Mouse (Mus musculus) MEL (cell line): Measurements from ENCODE around the gene Tmed1. TPM values are rescaled to one million over a fixed set of nuclear protein-coding genes. Genes with fewer than 3 reads are reported as not detected.

Experiments used
- DNase-seq: peaks from one replicate; pipeline ENCODE4 v3.0.0; 2011; ENCODE audit warnings: low read depth, low spot score
- H3K27ac ChIP-seq: 2 replicates; pipeline ENCODE4 v1.5.1; 2012; ENCODE audit warnings: low read depth, mild to moderate bottlenecking, control low read depth, low read length, moderate library complexity; ENCODE audit not compliant: control insufficient read depth
- H3K27me3 ChIP-seq, 2 experiments: fragments of 150-350 bp in 1 of 2; sonication (generic) in 1 of 2; 2 replicates each; pipeline ENCODE4 v1.6.1; 2012; ENCODE audit warnings: low read length in 2 of 2, mild to moderate bottlenecking in 2 of 2, improper control_type of control experiment in 1 of 2, moderate library complexity in 1 of 2; ENCODE audit not compliant: insufficient read depth in 2 of 2, control insufficient read depth in 1 of 2
- H3K36me3 ChIP-seq, 2 experiments: 2 replicates each; pipeline ENCODE4 v1.6.1; 2012 to 2014; ENCODE audit warnings: low read length in 2 of 2, improper control_type of control experiment in 1 of 2, inconsistent platforms in 1 of 2, mild to moderate bottlenecking in 1 of 2; ENCODE audit not compliant: insufficient read depth in 2 of 2, control insufficient read depth in 1 of 2
- H3K4me1 ChIP-seq, 2 experiments: fragments of 150-350 bp in 1 of 2; sonication (generic) in 1 of 2; 2 replicates each; pipeline ENCODE4 v1.6.1; 2012; ENCODE audit warnings: low read length in 2 of 2, improper control_type of control experiment in 1 of 2, mild to moderate bottlenecking in 1 of 2; ENCODE audit not compliant: insufficient read depth in 2 of 2, control insufficient read depth in 1 of 2
- H3K4me3 ChIP-seq, 2 experiments: fragments of 150-350 bp in 1 of 2; sonication (generic) in 1 of 2; 2 replicates each; pipeline ENCODE4 v1.5.1; 2012; ENCODE audit warnings: low read depth in 2 of 2, low read length in 2 of 2, mild to moderate bottlenecking in 2 of 2, moderate library complexity in 2 of 2, control low read depth in 1 of 2, improper control_type of control experiment in 1 of 2; ENCODE audit not compliant: control insufficient read depth in 1 of 2, insufficient read depth in 1 of 2
- H3K79me2 ChIP-seq: 2 replicates; pipeline ENCODE4 v1.6.1; 2012; ENCODE audit warnings: mild to moderate bottlenecking, low read length, moderate library complexity; ENCODE audit not compliant: control insufficient read depth, poor library complexity, insufficient read depth
- H3K9ac ChIP-seq: 2 replicates; pipeline ENCODE4 v1.6.1; 2012; ENCODE audit warnings: low read depth, mild to moderate bottlenecking, control low read depth, low read length, moderate library complexity; ENCODE audit not compliant: control insufficient read depth, poor library complexity, severe bottlenecking
- H3K9me3 ChIP-seq: fragments of 150-350 bp; sonication (generic); replicated peaks from 2 replicates; pipeline ENCODE4 v1.6.1; 2012; ENCODE audit warnings: mild to moderate bottlenecking, low read length, improper control_type of control experiment, moderate library complexity; ENCODE audit not compliant: insufficient read depth
- BHLHE40 ChIP-seq: IDR thresholded peaks from 2 replicates; pipeline ENCODE4 v1.6.1; 2012; ENCODE audit warnings: low read depth, mild to moderate bottlenecking, inconsistent platforms, low read length, improper control_type of control experiment, borderline replicate concordance
- CHD1 ChIP-seq: IDR thresholded peaks from 2 replicates; pipeline ENCODE4 v1.6.1; 2012; ENCODE audit warnings: low read depth, mild to moderate bottlenecking, inconsistent platforms, low read length, improper control_type of control experiment
- CHD2 ChIP-seq: IDR thresholded peaks from 2 replicates; pipeline ENCODE4 v1.6.1; 2011; ENCODE audit warnings: low read length, improper control_type of control experiment
- CTCF ChIP-seq, 3 experiments: IDR thresholded peaks in 2 of 3; conservative IDR thresholded peaks in 1 of 3; 2 replicates each; pipeline ENCODE4 v1.5.1; 2011 to 2012; ENCODE audit warnings: low read length in 3 of 3, low read depth in 2 of 3, mild to moderate bottlenecking in 2 of 3, improper control_type of control experiment in 1 of 3, inconsistent platforms in 1 of 3, mixed read lengths in 1 of 3, moderate library complexity in 1 of 3; ENCODE audit not compliant: control insufficient read depth in 1 of 3, insufficient read depth in 1 of 3, poor library complexity in 1 of 3, severe bottlenecking in 1 of 3
- E2F4 ChIP-seq: IDR thresholded peaks from 2 replicates; pipeline ENCODE4 v1.6.1; 2011; ENCODE audit warnings: low read depth, low read length, improper control_type of control experiment, borderline replicate concordance
- ELF1 ChIP-seq: IDR thresholded peaks from 2 replicates; pipeline ENCODE4 v1.6.1; 2014; ENCODE audit warnings: low read depth, mild to moderate bottlenecking, inconsistent platforms, low read length, improper control_type of control experiment, moderate library complexity
- EP300 ChIP-seq, 2 experiments: IDR thresholded peaks; 2 replicates each; pipeline ENCODE4 v1.6.1; 2011; ENCODE audit warnings: improper control_type of control experiment in 2 of 2, low read length in 2 of 2, low read depth in 1 of 2, mild to moderate bottlenecking in 1 of 2
- ETS1 ChIP-seq: IDR thresholded peaks from 2 replicates; pipeline ENCODE4 v1.6.1; 2012; ENCODE audit warnings: low read depth, mild to moderate bottlenecking, inconsistent platforms, low read length, improper control_type of control experiment, moderate library complexity
- GABPA ChIP-seq: IDR thresholded peaks from 2 replicates; pipeline ENCODE4 v1.6.1; 2012; ENCODE audit warnings: low read depth, mild to moderate bottlenecking, inconsistent platforms, low read length, improper control_type of control experiment, moderate library complexity
- GATA1 ChIP-seq: IDR thresholded peaks from 2 replicates; pipeline ENCODE4 v1.6.1; 2011; ENCODE audit warnings: low read depth, low read length, improper control_type of control experiment
- HCFC1 ChIP-seq: IDR thresholded peaks from 2 replicates; pipeline ENCODE4 v1.6.1; 2012; ENCODE audit warnings: low read depth, mild to moderate bottlenecking, inconsistent platforms, low read length, improper control_type of control experiment, moderate library complexity
- JUND ChIP-seq: IDR thresholded peaks from 2 replicates; pipeline ENCODE4 v1.6.1; 2011; ENCODE audit warnings: low read depth, mild to moderate bottlenecking, improper control_type of control experiment, low read length
- KAT2A ChIP-seq: conservative IDR thresholded peaks from 2 replicates; pipeline ENCODE4 v1.6.1; 2012; ENCODE audit warnings: low read depth, low read length, improper control_type of control experiment, inconsistent platforms
- MAFK ChIP-seq: IDR thresholded peaks from 2 replicates; pipeline ENCODE4 v1.6.1; 2011; ENCODE audit warnings: low read depth, mild to moderate bottlenecking, low read length, improper control_type of control experiment, borderline replicate concordance
- MAX ChIP-seq: IDR thresholded peaks from 2 replicates; pipeline ENCODE4 v1.6.1; 2011; ENCODE audit warnings: low read length, improper control_type of control experiment
- MAZ ChIP-seq: IDR thresholded peaks from 2 replicates; pipeline ENCODE4 v1.6.1; 2012; ENCODE audit warnings: low read depth, mild to moderate bottlenecking, inconsistent platforms, low read length, improper control_type of control experiment
- MEF2A ChIP-seq: IDR thresholded peaks from 2 replicates; pipeline ENCODE4 v1.6.1; 2014; ENCODE audit warnings: low read depth, mild to moderate bottlenecking, inconsistent platforms, low read length, improper control_type of control experiment; ENCODE audit not compliant: poor library complexity, insufficient replicate concordance, severe bottlenecking; ENCODE audit errors: extremely low read depth
- MXI1 ChIP-seq: IDR thresholded peaks from 2 replicates; pipeline ENCODE4 v1.6.1; 2011; ENCODE audit warnings: mild to moderate bottlenecking, low read depth, low read length, improper control_type of control experiment
- MYB ChIP-seq: IDR thresholded peaks from 2 replicates; pipeline ENCODE4 v1.6.1; 2011; ENCODE audit warnings: mild to moderate bottlenecking, low read depth, low read length, improper control_type of control experiment
- MYC ChIP-seq: IDR thresholded peaks from 2 replicates; pipeline ENCODE4 v1.6.1; 2011; ENCODE audit warnings: low read depth, mild to moderate bottlenecking, low read length, improper control_type of control experiment, moderate library complexity
- NELFE ChIP-seq: IDR thresholded peaks from 2 replicates; pipeline ENCODE4 v1.6.1; 2011; ENCODE audit warnings: low read depth, low read length, improper control_type of control experiment
- POLR2A ChIP-seq, 2 experiments: IDR thresholded peaks; 2 replicates each; pipeline ENCODE4 v1.6.1; 2011 to 2012; ENCODE audit warnings: low read length in 2 of 2, mild to moderate bottlenecking in 2 of 2, control low read depth in 1 of 2, improper control_type of control experiment in 1 of 2, low read depth in 1 of 2, moderate library complexity in 1 of 2; ENCODE audit not compliant: control insufficient read depth in 1 of 2, insufficient read depth in 1 of 2, poor library complexity in 1 of 2
- POLR2AphosphoS2 ChIP-seq: IDR thresholded peaks from 2 replicates; pipeline ENCODE4 v1.6.1; 2011; ENCODE audit warnings: low read length, improper control_type of control experiment
- RAD21 ChIP-seq: IDR thresholded peaks from 2 replicates; pipeline ENCODE4 v1.6.1; 2011; ENCODE audit warnings: mild to moderate bottlenecking, low read depth, low read length, improper control_type of control experiment
- RCOR1 ChIP-seq: IDR thresholded peaks from 2 replicates; pipeline ENCODE4 v1.6.1; 2012; ENCODE audit warnings: low read depth, mild to moderate bottlenecking, inconsistent platforms, low read length, improper control_type of control experiment
- SIN3A ChIP-seq: IDR thresholded peaks from 2 replicates; pipeline ENCODE4 v1.6.1; 2012; ENCODE audit warnings: low read length, improper control_type of control experiment, inconsistent platforms
- TBP ChIP-seq: IDR thresholded peaks from 2 replicates; pipeline ENCODE4 v1.8.0; 2011; ENCODE audit warnings: low read depth, low read length, improper control_type of control experiment
- TCF12 ChIP-seq: IDR thresholded peaks from 2 replicates; pipeline ENCODE4 v1.6.1; 2014; ENCODE audit warnings: low read depth, mild to moderate bottlenecking, inconsistent platforms, low read length, improper control_type of control experiment, moderate library complexity
- UBTF ChIP-seq: IDR thresholded peaks from 2 replicates; pipeline ENCODE4 v1.6.1; 2012; ENCODE audit warnings: low read depth, mild to moderate bottlenecking, inconsistent platforms, low read length, improper control_type of control experiment, moderate library complexity, borderline replicate concordance; ENCODE audit not compliant: insufficient read depth
- USF1 ChIP-seq: IDR thresholded peaks from 2 replicates; pipeline ENCODE4 v1.6.1; 2014; ENCODE audit warnings: low read depth, mild to moderate bottlenecking, inconsistent platforms, low read length, improper control_type of control experiment, moderate library complexity
- USF2 ChIP-seq, 2 experiments: IDR thresholded peaks; 2 replicates each; pipeline ENCODE4 v1.6.1; 2011 to 2012; ENCODE audit warnings: improper control_type of control experiment in 2 of 2, low read length in 2 of 2, borderline replicate concordance in 1 of 2, inconsistent platforms in 1 of 2, low read depth in 1 of 2, mild to moderate bottlenecking in 1 of 2; ENCODE audit not compliant: insufficient read depth in 1 of 2
- ZC3H11A ChIP-seq: IDR thresholded peaks from 2 replicates; pipeline ENCODE4 v1.6.1; 2012; ENCODE audit warnings: low read depth, mild to moderate bottlenecking, inconsistent platforms, low read length, improper control_type of control experiment
- ZKSCAN1 ChIP-seq: IDR thresholded peaks from 2 replicates; pipeline ENCODE4 v1.6.1; 2012; ENCODE audit warnings: low read depth, mild to moderate bottlenecking, inconsistent platforms, low read length, improper control_type of control experiment, moderate library complexity
- ZNF384 ChIP-seq: IDR thresholded peaks from 2 replicates; pipeline ENCODE4 v1.6.1; 2012; ENCODE audit warnings: low read depth, mild to moderate bottlenecking, inconsistent platforms, low read length, improper control_type of control experiment
- polyA plus RNA-seq, 2 experiments: library from polyadenylated mRNA; stranded (reverse) in 1 of 2; unstranded in 1 of 2; fragments of >175 nt in 1 of 2; fragments of >200 nt in 1 of 2; gene quantifications; 2 replicates each; pipeline versions ENCODE4 v1.2.1 to v1.2.4; 2012; ENCODE audit warnings: low replicate concordance in 2 of 2, low read depth in 1 of 2; ENCODE audit not compliant: insufficient read length in 2 of 2, insufficient read depth in 1 of 2, missing spikeins in 1 of 2
- total RNA-seq: library from RNA; depleted of rRNA; stranded (reverse); fragments of 300-350 nt; gene quantifications from 2 replicates; pipeline ENCODE4 v1.2.3, GENCODE M21; 2012

Tmed1 gene
- total and polyA plus RNA-seq, 3 experiments: 89.4 to 146 TPM; not detected in 1

DNA sequence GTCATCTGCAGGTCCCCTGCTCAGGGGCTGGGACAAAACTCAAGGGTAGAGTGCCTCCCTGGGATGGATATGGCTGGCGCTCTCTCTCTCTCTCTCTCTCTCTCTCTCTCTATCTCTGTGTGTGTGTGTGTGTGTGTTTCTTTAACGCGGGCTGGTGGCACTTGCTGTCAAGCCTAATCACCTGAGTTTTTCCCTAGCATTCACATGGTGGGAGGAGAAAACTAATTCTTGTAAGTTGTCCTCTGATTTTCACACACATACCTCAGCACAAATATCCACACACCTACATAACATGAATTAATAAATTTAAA is 16.5 kb upstream of the Tmed1 start (continued):
- TF ChIP-seq ZC3H11A: no peak

DNA sequence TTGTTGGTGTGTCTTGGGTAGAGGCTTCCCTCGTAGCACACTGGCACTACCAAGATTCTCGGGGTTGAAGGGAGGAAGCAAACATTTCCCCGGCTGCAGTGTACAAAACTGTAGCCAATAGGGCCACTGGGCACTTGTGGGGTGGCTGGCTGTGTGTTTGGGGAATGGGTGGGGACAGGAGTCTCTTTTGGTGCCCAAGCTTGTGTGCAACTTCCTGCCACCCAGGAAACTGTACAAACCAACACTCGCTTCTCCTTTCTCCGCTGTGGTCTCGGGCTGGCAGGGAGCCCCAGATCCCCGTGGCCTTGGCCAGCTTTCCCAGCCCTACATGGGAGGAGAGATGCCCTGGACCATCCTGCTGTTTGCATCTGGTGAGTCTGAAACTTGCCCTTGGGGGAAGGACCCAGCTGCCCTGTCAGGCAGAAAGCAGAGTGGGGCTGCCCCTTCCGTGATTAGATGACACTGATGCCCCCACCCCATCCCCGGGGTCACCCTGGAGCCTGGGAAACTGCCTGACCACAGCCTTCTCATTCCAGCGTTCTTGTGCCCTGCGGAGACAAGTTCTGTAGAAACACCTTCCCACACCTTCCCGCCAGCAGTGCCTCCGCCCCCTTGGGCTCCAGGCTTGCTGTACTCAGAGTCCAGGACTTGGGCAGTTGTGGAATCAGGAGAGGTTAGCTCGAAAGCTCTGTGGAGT is 16.0 kb upstream of the Tmed1 start, which contains the start of gene AB124611:
TSS of gene AB124611 (plus strand) at position 240 of the 697 bp plus-strand sequence.
- Histone ChIP-seq H3K36me3 (peaks cover 0 to 30% of the 10 kb centered on the region in 2 experiments; a peak in 2 of 4 replicates), H3K4me1 (peaks cover 12 to 39% of the 10 kb centered on the region in 2 experiments), H3K27me3 (no peaks in the 10 kb centered on the region), H3K9ac (peak within 1 kb of the TSS; percentile 53), H3K79me2 (no peaks in the 10 kb centered on the region; the same call in 1 of the 2 replicates), H3K27ac (peak within 1 kb of the TSS; percentile 45), H3K4me3 (peak within 1 kb of the TSS; percentile 50 to 62), H3K9me3 (no peaks in the 10 kb centered on the region)
- peak; percentile 85 for DNase-seq
- no peak; the same call in 1 of the 2 replicates for TF ChIP-seq ETS1
- no peak for TF ChIP-seq MYB
- 0 out of 2 replicates have a peak, but pooled peaks have one; percentile 13 for TF ChIP-seq MYC
- TF ChIP-seq TBP: peak; percentile 73
- peak; percentile 60 to 66; a peak in 2 of 4 replicates for TF ChIP-seq POLR2A (IDR thresholded peaks at IDR 0.05; ENCODE audit: control insufficient read depth in 1 of 2, insufficient read depth in 1 of 2, low read depth in 1 of 2, low read length in 2 of 2, poor library complexity in 1 of 2)
- no peak for TF ChIP-seq RAD21
- peak; percentile 6; the same call in 1 of the 2 replicates for TF ChIP-seq RCOR1
- no peak for TF ChIP-seq ZKSCAN1
- TF ChIP-seq SIN3A: peak; percentile 51
- TF ChIP-seq E2F4: 0 out of 2 replicates have a peak, but pooled peaks have one; percentile 73
- no peak; the same call in 1 of the 2 replicates for TF ChIP-seq MAZ
- TF ChIP-seq GABPA: no peak
- TF ChIP-seq MAX: peak; percentile 46
- no peak for TF ChIP-seq USF1
- no peak for TF ChIP-seq USF2 (IDR thresholded peaks at IDR 0.05; ENCODE audit: borderline replicate concordance in 1 of 2, insufficient read depth in 1 of 2, low read depth in 1 of 2, low read length in 2 of 2)
- TF ChIP-seq MAFK: no peak
- no peak for TF ChIP-seq MEF2A
- peak; percentile 4 to 55; a peak in 1 of 4 replicates for TF ChIP-seq EP300 (IDR thresholded peaks at IDR 0.05; ENCODE audit: low read depth in 1 of 2, low read length in 2 of 2)
- TF ChIP-seq ELF1: peak; percentile 62
- TF ChIP-seq MXI1: peak; percentile 49
- no peak for TF ChIP-seq JUND
- TF ChIP-seq CTCF (IDR thresholded peaks at IDR 0.05 in 2 of 3, conservative IDR thresholded peaks at IDR 0.05 in 1 of 3; ENCODE audit: control insufficient read depth in 1 of 3, insufficient read depth in 1 of 3, low read depth in 2 of 3, low read length in 3 of 3, poor library complexity in 1 of 3, severe bottlenecking in 1 of 3): no peak
- TF ChIP-seq ZNF384: no peak
- TF ChIP-seq KAT2A: no peak
- no peak for TF ChIP-seq CHD1
- peak; percentile 33; the same call in 1 of the 2 replicates for TF ChIP-seq TCF12
- peak; percentile 60; the same call in 1 of the 2 replicates for TF ChIP-seq HCFC1
- no peak for TF ChIP-seq BHLHE40
- TF ChIP-seq CHD2: no peak
- TF ChIP-seq POLR2AphosphoS2: peak; percentile 38; the same call in 1 of the 2 replicates
- no peak for TF ChIP-seq GATA1
- peak; percentile 73 for TF ChIP-seq NELFE
- TF ChIP-seq UBTF: 0 out of 2 replicates have a peak, but pooled peaks have one; percentile 58
